Mouse (Mus musculus) retina, postnatal 7 days (tissue): ENCODE measurements around the gene Dus2.
A peak's percentile ranks its signal among the peaks of the same experiment; 100 is the strongest.
"Not testable (repeated sequence)": the region's sequence is repeated elsewhere in the genome, so short reads cannot be mapped to it uniquely, and the experiment has no call there.

Experiments used
- DNase-seq: peaks from one replicate; pipeline ENCODE4 v3.0.0-alpha.2; 2012; ENCODE audit warnings: low read depth, low spot score

The Dus2 gene

GRCm38 (mm10) chr8:105990856-105991387 lies at the start of gene Dus2:
Gene Dus2 (plus strand): TSS chr8:105991337.
- peak; percentile 83 for DNase-seq

- no peak for DNase-seq
Observed at GRCm38 (mm10) chr8:105942026-105942425, 49.1 kb upstream of the Dus2 start.

GRCm38 (mm10) chr8:105942542-105942941 lies 48.6 kb upstream of the Dus2 start:
- no peak for DNase-seq

- no peak for DNase-seq
Observed at GRCm38 (mm10) chr8:105943321-105943739, 47.8 kb upstream of the Dus2 start, which contains the start of gene Lcat. Gene Lcat (minus strand): TSS chr8:105943382.

GRCm38 (mm10) chr8:105949350-105949749 lies 41.8 kb upstream of the Dus2 start:
- no peak for DNase-seq

GRCm38 (mm10) chr8:105951057-105951659 lies 40.0 kb upstream of the Dus2 start:
- no peak for DNase-seq

GRCm38 (mm10) chr8:105956556-105956955 lies 34.6 kb upstream of the Dus2 start:
- DNase-seq: no peak

GRCm38 (mm10) chr8:105957813-105958212 lies 33.3 kb upstream of the Dus2 start:
- no peak for DNase-seq

GRCm38 (mm10) chr8:105959350-105959749 lies 31.8 kb upstream of the Dus2 start:
- DNase-seq: no peak

GRCm38 (mm10) chr8:105961101-105961500 lies 30.0 kb upstream of the Dus2 start:
- no peak for DNase-seq

GRCm38 (mm10) chr8:105961536-105961935 lies 29.6 kb upstream of the Dus2 start:
- DNase-seq: no peak

GRCm38 (mm10) chr8:105964506-105965265 lies 26.5 kb upstream of the Dus2 start:
- DNase-seq: no peak

GRCm38 (mm10) chr8:105965266-105965904 lies 25.8 kb upstream of the Dus2 start:
- DNase-seq: no peak

GRCm38 (mm10) chr8:105965905-105966341 lies 25.2 kb upstream of the Dus2 start, which contains the start of gene Slc12a4:
Gene Slc12a4 (minus strand): TSS chr8:105966097.
- peak; percentile 27 for DNase-seq

GRCm38 (mm10) chr8:105966692-105967311 lies 24.3 kb upstream of the Dus2 start:
- DNase-seq: no peak

GRCm38 (mm10) chr8:105969367-105969766 lies 21.8 kb upstream of the Dus2 start:
- no peak for DNase-seq

GRCm38 (mm10) chr8:105971019-105971720 lies 20.0 kb upstream of the Dus2 start:
- DNase-seq: no peak

- no peak for DNase-seq
Observed at GRCm38 (mm10) chr8:105975363-105975762, 15.8 kb upstream of the Dus2 start.

GRCm38 (mm10) chr8:105979325-105979724 lies 11.8 kb upstream of the Dus2 start, which contains the start of gene Dpep3:
Gene Dpep3 (minus strand): TSS chr8:105979429.
- no peak for DNase-seq

- no peak for DNase-seq
Observed at GRCm38 (mm10) chr8:105981146-105981545, 10.0 kb upstream of the Dus2 start.

GRCm38 (mm10) chr8:105983406-105983805 lies 7.7 kb upstream of the Dus2 start:
- not testable (repeated sequence) for DNase-seq
